Mouse (Mus musculus) layer of hippocampus, adult 9-11 months (tissue): Measurements from ENCODE around the gene Hspa12a.

Source experiments
- DNase-seq: peaks from one replicate; pipeline ENCODE4 v3.0.0; 2022

Gene Hspa12a

DNA sequence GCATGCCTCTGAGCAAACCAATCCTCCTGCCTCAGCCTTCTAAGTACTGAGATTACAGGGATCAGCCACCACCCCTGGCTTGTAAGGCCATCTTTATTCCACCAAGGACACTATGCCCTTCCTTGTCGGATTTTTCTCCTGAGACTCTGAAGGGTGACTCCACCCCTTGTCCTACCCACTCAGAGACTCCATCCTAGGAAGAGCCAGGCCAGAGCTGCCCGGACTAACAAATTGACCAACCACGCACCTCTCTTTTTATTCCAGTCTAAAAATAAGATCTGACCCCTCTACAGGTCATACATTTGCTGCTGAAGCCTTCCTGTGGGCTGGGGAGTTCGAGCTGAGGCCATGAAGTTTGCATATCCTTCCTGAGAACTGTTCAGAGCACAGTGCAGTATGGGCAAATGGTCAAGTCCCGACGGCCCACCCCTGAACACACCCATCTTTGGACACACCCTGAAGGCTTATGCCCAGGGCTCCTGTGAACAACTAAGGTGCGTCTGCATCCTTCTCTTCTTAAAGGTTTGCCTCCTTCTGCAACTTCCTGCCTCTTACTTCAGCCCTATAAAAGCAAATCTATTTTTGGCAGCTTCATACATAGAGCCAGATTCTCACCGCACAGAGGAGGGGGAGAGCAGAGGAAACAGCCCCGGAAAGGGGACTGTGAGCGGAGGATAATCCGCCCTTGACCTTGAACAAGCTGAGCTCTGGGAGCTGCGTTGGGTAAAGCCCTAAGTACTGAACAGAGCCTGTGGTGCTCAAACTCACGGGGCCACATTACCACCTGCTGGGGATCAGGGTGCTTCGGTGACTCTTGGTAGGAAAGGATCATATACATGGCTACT lies 124.7 kb downstream of the Hspa12a start:
- no peak for DNase-seq

DNA sequence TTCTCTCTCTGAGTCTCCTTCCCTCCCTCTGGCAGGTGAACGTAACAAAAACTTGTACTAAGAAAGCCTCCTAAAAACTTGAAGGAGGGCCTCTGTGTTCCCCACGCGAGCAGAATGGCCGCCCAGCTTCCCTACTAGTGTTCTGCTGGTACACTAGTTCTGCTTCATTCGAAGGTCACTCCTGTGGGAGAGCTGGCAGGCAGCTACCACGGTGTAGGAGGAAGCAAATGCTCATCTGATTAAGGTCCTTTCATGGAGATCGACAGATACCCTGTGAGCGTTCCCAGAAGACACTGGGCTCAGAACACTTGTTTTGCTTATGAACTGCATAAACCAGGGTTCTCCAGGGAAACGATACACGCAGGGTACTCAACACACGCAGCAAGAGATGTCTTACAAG lies 126.1 kb downstream of the Hspa12a start:
- DNase-seq = no peak

DNA sequence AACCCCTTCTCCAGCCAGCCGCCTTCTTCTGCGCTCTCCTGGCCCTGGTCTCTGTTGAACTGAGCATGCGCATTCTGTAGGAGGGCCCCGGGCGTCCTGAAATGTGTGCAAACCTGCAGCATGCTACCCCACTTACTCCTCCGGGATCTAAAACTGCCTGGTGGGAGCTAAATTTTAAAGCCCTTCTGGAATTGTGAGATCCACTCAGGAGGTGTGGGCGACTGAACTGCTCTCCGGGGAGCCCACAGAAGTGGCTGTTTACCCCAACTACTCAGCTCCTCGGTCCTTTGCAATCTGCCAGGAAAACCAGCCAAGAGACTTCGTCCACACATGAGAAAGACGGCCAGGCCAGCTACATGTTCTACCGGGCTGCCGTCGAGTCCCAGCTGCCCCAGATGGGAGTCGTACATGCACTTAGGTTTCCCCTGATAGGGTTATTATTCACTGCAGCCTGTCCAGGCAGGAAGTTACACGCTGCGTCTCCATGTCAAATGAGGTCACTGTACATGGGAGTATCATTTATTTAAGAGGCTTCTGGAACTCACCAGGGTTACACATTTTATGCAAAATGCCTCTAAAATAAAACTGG lies 126.9 kb downstream of the Hspa12a start:
- peak; percentile 81 for DNase-seq

DNA sequence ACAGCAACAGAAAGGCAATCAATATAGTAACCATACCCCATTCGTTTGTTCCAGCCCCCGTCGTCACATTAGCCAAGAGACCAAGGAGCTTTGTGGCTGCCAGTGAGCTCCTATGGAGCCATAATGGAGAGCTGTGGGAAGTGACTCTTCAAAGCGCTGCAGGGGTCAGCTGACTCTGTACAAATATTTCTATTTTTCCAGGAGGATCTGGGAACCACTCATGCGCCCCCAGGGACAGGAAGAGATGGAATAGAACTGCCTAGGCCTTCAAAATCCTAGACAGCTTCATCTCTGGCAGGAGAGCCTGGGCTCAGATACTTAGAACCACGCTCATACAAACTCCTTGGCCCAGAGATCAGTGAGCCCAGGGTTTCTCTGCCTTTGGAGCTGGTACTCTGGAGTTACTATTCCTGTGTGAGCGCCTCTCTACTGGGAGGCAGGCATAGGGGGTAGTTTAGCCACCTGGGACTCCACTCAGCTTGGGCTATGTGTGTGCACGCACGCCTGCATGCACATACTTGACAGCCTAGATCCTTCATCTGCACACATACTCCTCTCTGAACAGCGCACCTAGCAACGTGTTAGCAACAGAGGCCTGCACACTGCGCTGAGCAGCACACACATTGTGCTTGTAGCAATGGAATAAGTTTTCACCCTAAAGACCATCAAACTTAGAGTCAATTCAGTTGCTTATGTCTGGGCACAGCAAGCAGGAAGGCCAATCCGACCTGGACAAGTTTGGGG lies 128.1 kb downstream of the Hspa12a start:
- no peak for DNase-seq

DNA sequence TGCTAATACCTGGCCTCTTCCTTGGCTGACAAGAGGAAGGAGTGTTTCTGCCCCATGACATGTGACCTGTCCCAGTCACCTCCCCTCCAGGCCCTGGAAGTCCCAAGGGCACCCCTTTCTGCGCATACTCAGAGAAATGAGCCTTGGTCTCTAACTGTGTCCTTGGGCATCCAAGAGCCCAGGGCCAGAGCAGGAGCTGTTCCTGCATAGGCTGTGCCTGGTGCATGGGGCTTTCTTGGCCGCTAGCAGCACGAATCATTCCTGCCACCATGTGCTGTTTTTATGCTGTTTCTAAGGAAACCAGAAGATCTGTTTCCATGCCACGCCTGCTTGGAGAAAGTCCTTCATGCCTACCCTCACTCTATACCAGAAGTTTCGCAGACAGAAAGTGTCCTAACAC lies 132.9 kb downstream of the Hspa12a start:
- no peak for DNase-seq

DNA sequence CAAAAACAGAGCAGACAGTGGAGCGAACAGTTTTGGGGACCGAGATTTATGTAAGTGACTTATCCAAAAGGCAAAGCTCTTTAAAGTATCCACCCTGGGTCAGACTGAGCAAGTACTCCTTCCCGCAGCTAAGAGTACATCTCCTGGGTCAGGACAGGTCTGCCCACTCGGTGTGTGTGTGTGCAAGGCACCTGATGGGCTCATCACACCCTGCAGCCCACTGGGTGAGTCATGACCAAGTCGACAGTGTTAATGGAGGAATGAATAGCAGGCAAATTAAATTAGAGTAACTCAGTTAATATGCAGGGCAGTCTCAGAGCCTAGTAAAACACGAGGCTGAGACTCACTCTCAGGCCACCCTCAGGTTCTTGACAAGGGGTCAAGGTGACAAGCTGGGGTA lies 134.6 kb downstream of the Hspa12a start:
- DNase-seq = no peak

DNA sequence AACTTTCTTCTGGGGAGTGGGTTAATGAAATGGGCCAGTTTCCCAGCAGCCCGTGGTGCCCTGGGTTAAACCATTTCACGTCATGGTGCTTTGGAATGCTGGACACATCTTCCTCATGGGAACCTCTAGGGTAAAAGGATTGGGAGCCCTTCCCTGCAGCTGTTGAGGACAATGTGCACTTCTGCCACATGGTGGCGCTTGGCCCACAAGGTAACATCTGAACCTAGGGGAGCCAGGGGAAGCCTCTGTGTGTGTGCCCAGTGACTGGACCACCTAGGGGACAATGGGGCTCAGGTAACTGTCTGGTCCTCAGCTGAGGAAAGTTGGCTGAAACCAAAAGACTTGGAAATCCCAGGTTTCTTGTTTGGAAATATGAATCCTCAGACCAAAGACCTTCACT lies 137.1 kb downstream of the Hspa12a start:
- DNase-seq = no peak

DNA sequence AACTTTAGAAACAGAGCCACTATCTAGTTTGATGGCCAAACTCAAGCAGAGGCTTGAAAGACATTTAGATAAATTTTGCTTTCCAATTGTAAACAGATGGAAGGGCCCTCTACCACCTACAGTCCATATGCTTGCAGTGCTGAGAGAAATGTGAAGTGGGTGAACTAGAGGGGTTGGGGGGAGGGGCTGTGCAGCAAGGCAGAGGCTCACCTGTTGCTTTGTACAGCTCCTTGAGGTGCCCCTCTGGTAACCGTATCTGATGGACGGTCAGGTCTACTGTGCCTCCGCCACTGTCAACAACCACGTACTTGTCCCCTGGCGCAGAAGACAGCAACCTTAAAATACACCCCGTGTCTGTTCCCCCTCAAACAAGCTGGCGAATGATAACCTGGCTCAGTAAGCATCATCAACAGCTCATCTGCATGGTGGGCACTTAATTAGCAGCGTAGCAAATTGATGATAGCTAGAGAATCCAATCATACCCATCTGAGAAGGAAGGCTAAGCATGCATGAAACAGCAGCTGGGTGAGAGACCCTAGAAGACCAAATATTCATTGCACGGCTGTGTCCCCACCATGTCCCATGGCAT lies 138.2 kb downstream of the Hspa12a start:
- peak; percentile 71 for DNase-seq

DNA sequence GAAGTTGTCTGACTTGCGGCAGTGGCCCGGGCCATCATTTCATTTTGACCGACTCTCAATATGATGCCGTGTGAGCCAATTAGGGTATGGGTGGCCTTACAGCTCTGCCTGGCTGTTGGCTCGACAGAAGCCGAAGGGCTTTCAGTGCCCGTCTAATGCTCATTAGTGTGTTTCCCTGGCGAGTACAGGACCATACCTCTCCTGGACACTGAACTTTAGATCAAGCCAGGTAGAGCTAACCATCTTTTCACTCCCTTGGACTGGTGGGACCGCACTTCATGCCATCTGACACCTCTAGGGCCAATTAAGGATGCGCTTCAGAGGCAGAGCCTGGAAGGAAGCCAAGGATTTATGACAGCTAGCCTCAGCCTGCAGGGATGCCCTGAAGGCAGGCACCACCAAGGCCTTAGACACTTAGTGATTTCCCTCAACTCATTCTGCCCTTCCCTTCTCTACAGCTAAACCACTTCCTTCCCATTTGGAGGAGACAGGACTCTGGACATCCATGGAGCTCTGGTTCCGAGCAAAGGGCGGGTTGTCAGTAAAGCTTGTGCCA lies 148.3 kb downstream of the Hspa12a start:
- DNase-seq = no peak

DNA sequence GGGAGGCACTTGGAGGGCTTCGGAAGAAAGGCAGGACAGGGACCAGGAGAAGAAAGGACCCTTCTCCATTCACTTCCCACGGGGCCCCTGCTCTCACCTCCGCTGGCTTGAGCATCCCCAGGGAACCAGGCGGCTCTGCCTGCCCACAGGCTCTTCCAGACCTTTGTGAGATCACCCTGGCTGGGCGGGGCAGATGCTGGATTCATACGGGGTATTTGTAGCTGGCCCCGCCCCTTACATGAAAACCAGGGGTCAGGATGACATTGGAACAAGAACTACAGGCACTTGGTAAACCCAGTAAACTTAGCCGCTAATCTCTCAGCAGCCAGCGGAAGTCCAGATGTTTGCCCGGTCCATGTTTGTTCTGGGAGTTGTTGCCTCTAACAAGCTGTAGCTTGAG lies 149.2 kb downstream of the Hspa12a start, which contains the start of gene 1700019N19Rik:
Gene 1700019N19Rik (minus strand): TSS at position 178 of the 400 bp plus-strand sequence.
- DNase-seq = no peak

DNA sequence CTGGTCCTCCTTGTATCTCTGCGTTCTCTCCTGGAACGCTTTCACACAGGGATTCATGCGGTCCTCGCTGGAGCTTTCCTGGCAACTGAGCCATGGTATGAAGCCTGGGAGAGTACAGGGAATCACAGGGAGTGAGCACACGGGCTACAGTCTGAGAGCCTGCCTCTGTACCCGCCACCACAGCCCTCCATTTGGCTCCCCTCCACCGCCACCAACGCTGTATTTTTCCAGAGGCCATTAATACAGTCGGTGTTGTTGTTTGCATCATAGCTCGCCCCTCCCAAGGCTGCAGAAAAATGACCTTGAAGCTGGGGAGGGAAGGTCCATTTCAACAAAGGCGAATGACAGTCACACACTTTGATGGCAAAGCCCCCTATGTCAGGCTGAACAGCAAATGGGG lies 154.3 kb downstream of the Hspa12a start:
- peak; percentile 56 for DNase-seq

DNA sequence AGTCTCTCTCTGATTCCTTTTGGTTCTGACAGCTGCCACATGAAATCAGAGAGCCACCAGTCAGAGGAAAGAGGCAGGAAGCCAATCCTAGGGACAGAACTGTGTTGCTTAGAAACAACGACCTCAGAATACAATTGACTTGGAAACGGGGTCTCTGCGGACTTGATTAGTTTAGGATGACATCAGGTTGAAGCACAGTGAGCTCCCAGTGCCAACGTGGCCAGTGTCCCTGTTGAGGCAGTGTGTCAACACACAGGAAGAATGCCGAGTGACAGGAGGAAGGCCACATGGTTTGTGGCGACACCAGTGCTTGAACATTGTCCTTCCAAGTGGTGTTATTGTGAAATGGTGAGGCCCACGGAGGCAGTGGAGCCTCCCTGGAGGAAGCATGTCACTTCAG lies 159.5 kb downstream of the Hspa12a start:
- peak; percentile 51 for DNase-seq

DNA sequence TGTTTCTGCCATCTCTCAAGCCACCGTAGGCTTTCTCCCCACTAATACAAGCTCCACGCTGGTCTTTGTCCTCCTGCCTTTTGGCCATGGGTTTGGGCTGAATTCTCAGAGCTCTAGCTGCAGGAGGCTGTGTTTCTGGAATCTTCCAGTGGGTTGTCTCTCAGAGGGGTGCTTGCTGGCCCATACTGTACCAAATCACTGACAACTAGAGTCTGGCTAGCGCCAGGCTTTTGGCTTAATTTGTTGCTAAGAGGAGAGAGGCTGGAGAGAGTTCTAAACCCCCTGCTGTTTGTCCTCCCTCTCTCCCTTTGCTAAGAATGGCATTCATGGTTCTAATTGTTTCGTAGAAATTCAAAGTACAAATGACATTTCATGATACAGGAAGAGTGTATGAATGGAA lies 161.9 kb downstream of the Hspa12a start:
- no peak for DNase-seq

DNA sequence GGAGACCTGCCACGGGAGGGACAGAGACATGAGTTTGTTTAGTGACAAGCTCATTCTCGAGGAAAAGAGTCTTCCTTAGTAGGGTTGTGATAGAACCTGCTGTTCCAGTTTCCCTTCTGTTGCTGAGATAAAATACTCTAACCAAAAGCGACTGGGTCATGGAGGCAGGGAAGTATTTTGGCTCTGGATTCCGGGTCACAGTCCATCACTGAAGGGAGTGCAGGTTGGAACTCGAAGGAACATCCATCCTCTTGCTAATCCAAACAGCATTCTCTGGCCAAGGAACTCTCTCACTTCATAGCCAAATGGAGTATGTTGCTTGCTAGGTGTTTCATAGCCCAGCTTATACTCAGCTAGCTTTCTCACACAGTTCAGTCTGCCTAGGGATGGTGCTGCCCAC lies 167.0 kb downstream of the Hspa12a start:
- no peak for DNase-seq

DNA sequence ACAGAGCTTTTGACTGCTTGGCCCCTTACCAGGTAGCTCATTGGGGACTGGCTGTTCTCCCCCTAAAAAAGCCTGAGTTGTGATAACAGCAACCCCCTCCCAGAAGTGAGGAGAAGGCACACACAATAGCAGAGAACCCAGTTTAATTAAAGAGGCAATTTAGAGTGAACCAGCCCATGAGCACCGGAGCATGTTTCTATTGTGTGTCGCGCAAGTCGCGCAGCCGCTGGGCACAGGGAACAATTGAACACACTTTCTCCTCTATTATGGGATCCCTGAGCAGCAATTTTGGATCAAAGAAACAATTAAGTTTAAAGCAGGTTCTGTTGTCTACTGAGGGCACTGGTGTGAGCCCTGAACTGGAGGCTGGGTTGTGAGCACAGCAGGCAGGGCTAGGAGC lies 176.1 kb downstream of the Hspa12a start:
- DNase-seq = no peak

DNA sequence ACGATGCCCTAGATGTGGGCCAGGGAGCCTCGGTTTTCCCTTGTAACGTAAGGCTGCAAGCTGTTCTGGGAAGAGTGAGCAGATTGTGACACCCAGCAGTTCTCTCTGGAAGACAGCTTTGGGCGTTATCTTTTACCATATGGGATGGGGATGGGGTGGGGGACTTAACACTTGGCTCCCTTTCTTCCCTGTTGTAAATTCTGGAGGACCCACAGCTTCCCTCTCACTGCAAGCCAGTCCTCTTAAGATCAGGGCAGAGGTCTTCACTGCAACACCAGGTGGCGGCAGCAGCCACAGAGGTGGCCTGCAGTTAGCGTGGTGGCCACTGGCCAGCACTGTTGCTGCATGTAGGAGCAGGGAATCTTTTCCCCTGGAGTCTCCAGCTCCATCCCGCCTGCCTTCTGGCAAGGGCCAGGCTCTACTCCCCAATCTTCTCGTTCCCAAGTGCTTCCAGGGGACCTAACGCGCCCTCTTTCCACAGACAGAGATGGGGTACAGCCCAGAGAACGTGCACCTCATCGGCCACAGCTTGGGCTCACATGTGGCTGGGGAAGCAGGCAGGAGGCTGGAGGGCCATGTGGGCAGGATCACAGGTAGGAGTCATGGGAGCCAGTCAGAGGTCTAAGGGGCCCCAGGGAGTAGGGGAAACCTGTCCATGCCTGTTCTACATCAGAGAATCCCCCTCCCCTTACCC lies 180.5 kb downstream of the Hspa12a start:
- peak; percentile 62 for DNase-seq

DNA sequence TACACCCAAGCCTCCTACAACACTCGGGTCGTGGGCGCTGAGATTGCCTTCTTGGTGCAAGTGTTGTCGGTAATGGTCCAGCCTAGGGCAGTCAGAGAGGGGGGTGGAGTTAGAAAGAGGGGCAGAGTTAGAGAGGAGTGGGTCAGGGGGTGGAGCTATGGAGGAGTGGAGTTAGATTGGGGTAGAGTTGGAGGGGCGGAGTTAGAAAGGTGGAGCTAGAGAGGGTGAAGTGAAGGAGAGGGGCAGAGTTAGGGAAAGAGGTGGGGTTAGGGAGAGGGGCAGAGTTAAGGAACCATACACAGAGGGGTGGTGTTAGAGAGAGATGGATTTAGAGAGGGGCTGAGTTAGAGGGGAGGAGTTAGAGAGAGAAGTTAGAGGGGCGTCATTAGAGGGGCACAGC lies 181.1 kb downstream of the Hspa12a start:
- no peak for DNase-seq

DNA sequence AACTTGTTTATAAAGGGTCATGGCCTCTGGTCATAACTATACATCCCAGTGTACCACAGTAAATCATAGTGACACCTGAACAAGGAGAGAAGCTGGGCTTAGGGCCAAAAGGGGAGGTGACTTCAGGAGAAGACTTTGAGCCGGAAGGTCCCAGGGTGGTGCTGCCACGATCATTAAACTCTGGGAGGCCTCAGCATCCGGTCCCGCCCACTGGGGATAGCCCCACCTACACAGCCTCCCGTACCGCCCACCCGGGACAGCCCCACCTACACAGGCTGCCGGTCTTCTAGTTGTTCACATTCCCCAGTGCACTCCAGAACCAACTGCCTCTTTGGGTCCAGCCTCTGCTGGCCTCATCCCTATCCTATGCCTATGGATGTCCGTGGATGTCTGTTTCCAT lies 184.0 kb downstream of the Hspa12a start, which contains the start of gene Pnliprp2:
Gene Pnliprp2 (plus strand): TSS at position 297 of the 400 bp plus-strand sequence.
- DNase-seq = no peak

DNA sequence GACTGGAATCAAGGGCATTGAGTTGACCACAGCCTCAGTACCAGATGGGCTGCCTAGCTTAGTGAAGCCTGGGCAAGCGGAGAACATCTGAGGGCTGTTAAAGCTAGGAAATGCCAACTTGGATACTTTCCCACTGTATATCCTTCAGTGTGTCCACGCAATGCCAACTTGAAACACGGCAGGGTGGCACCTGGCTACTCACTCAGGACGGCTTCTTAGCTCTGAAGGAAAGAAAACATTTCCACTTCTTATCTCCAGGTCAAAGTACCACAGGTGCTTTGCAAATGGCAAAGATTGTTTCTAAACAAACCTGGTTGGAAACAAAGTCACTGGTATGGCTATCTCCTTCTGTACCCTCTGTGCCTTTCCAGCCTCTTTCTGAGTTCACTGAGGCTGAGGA lies 184.6 kb downstream of the Hspa12a start:
- DNase-seq = no peak

DNA sequence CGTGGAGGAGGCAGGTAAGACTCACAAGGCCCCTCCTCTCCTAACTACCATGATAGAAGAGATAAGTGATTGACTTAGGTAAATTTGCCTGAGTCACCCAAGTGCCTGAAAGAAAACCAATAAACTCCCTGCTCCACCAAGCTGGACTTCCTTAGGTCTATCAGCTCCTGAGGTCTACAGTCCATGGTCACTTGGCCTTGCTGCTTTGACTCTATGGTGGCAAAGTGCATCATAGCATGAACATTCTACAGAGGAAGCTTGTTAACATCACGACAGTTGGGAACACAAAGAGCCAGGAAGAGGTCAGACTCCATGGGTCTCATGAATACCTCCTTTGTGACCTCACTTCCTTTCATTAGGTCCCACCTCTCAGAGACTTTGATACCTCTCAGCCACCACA lies 191.9 kb downstream of the Hspa12a start:
- DNase-seq = no peak

DNA sequence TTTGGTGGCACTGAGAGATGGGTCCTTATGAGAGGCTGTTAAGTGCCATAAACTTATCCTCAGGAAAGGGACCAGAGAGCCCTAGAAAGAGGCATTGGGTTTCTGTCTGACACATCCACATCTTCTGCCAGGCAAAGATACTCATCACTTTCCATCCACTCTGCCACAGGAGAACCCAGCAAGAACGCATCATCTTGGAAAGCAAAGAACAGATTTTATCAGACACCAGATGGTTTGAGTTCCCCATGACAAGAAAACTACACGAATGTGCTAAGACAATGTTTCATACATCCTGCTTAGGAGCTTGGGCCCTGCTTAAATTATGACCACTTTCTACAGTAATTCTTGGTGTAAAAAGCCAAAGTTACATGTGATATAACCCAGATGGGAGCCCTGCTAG lies 192.6 kb downstream of the Hspa12a start:
- peak; percentile 9 for DNase-seq

DNA sequence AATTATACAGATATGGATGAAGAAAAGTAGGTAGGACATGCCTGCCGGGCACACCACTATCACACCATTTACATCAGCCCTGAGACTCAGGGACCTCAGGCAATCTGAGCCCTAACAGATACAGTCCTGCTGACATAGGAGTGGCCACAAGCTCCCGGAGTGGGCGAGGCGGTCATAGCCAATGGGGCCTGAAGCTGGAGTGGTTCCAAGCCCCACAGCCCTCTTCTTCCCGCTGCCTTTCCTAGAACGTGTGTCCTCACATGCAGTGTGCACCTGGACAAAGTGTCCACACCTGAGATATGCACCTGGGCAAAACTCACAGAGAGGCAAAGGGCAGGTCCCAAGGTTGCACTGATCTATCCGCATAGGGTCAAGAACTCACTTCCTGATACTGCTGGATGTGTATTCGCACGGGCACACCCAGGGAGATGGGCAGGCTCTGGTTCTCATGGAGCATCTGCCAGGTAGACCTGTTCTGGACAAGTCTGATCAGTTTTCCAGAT lies 195.9 kb downstream of the Hspa12a start:
- no peak for DNase-seq
